Mouse (Mus musculus): Measurements from ENCODE around the gene Epb41l4b.

- TF ChIP-seq CTCF (IDR thresholded peaks at IDR 0.05; ENCODE audit: borderline replicate concordance, insufficient read depth, low read length), result no peak
- TF ChIP-seq POLR2A (IDR thresholded peaks at IDR 0.05; ENCODE audit: low read depth, low read length), result no peak
These were observed 132.3 kb downstream of the Epb41l4b start for GRCm38 (mm10) chr4:57010919-57011318.
